Mouse (Mus musculus): Measurements from ENCODE around the gene N4bp3.

The N4bp3 gene

DNA sequence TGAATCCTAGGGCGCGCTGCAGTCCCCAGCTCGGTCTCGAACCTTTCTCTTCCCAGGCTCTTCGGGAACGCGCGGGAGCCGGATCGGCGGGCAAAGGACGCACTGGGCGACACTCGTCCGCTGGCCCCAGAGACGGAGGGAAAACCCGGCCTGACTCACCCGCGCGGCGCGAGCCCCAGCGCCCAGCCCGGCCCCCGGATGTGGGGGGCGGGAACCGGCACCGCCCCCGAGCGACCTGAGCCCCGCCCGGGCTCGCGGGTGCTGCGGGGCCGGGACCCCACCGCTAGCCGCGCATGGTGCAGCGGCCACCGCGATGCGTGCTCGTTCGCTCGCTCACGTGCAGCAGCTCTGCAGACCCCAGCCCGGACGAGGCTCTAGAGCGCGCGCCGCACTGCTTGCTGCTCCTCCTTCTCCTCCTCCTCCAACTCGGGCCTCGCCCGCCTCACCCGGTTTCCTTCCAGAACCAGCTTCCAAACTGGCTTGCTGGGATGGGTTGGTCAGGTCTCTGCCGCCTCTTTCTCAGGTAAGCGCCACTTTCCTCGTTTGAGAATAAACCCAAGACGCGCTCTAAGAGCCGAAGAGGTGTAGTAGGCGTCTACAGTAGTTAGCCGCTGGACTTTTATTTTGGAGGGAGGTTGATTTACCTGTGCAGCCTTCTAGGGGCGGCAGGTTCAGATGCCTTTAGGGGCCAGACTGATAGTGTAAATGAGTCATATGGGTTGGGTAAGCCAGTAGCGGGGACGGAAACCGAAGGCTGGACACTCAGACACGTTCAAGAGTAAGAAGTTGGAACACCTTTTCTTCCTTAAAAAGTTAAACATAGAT, at the start of gene N4bp3, which contains the start of gene D930048N14Rik:
TSS of gene N4bp3 (minus strand) at position 152 of the 825 bp plus-strand sequence.
TSS of gene D930048N14Rik (plus strand) at position 264 of the 825 bp plus-strand sequence.
- 3% methylated on average over 69 of the region's 70 CpGs for WGBS

DNA sequence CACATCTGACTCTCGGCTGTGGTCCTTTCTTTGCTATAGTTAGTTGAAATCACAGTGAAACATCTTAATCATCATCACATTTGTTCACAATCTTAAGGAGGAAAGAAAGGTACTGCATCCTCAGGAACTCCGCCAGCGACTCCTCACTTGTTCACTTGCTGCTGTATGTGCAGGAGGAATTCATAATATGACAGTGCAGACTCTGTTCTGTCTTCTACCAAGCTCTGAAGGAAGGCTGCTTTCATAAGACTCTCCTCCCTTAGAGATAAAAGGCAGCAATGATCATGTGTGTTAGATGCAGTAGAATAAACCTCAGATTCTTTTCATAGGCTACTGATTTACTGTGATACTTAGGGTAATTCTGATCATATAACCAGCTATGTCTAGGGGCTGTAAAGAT, 44.3 kb upstream of the N4bp3 start:
- 61% methylated on average over 3 of the region's 3 CpGs for WGBS

DNA sequence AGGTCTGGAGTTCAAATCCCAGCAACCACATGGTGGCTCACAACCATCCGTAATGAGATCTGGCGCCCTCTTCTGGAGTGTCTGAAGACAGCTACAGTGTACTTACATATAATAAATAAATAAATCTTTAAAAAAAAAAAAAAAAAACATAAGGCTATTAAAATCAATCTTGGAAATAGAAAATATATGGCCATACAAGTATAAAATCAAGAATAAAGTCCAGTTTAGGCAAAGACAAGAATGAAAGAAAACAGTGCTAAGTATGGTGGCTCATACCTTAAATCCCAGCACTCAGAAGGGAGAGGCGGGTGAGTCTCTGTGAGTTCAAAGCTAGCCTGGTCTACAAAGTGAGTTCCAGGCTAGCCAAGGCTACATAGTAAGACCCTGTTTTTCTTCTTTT, 40.0 kb upstream of the N4bp3 start:
- WGBS: 88% methylated on average over 2 of the region's 3 CpGs

DNA sequence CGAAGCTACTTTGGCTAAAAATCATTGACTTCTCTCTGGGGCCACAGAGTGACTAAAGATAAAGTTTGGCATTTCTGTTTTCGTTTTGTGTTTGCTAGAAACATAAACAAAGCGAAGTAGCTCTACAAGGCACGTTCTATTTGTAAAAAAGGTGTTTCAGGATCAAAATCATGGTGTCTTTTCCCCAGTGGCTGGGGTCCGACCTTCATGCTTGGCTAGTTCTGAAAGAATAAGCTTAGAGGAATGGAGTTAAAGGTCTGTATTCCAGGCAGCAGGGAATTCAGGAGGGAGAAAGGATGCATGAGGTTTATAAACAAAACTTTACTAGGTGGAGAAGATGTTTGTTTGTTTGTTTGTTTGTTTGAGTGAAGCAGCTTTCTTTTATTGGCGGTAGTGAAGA, 38.7 kb upstream of the N4bp3 start:
- WGBS: 19% methylated on average over 6 of the region's 6 CpGs

DNA sequence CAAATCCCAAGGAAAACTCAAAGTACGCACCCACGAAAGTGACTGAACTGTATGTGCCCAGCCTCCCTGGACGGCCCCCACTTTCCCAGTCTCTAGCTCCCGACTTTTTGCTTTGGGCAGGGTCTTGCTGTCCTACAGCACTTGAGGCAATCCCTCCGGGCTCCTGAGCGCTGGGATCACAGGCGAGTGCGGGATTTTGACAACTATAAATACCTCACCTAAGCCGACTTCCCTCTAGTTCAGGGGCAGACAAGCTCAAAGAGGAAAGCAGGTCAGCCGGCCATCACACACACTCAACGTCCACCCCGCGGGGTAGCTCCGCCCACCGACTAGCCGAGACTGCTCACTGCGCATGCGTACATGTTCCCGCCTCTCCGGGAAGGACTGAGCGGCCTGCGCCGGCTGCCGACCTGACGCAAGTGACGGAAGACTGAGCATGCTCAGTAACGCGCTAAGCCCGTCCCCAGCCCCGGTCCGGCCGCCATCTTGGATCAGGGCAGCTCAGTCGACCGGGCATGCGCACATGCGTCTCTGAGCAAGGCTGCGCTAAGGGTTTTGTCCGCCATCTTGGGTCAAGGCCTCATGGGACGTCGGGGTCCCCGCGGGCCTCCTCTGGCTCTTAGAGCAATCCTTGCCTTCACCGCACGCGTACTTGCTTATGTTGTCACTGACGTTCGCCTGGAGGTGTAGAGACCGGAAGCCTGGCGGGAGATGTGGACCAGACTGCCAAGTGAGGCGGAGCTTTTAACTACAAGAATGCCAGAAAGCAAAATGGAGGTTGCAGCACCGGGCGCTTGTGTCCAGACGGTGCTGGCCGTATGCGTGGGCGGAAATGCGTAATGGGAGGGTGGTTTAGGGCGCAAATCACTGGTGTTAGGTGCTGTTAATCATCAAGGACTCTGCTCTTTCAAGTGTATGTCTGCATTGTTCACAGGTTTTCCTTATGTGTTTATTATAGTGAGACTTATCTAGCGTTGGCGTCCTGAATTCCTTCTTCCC, 38.0 kb upstream of the N4bp3 start, which contains the start of gene 0610009B22Rik:
TSS of gene 0610009B22Rik (minus strand) at position 545 of the 999 bp plus-strand sequence.
- under 1% methylated on average over 60 of the region's 60 CpGs for WGBS

DNA sequence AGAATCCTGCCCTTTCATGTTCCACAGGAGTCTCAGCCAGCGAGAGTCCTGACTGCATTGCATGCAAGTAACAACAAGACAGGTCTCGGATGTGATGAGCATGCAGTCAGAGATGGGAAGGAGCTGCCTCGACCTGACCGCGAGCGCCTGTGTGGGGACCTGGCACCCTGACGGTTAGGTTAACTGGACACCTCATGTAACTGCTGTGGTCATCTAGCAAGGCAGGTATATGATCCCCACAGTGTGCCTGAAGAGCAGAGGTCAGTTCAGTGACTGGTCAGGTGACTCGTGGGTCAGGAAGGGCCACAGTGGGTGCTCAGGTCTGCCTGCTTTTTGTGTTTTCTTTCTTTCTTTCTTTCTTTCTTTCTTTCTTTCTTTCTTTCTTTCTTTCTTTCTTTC, 31.3 kb upstream of the N4bp3 start:
- WGBS: 42% methylated on average over 8 of the region's 8 CpGs

DNA sequence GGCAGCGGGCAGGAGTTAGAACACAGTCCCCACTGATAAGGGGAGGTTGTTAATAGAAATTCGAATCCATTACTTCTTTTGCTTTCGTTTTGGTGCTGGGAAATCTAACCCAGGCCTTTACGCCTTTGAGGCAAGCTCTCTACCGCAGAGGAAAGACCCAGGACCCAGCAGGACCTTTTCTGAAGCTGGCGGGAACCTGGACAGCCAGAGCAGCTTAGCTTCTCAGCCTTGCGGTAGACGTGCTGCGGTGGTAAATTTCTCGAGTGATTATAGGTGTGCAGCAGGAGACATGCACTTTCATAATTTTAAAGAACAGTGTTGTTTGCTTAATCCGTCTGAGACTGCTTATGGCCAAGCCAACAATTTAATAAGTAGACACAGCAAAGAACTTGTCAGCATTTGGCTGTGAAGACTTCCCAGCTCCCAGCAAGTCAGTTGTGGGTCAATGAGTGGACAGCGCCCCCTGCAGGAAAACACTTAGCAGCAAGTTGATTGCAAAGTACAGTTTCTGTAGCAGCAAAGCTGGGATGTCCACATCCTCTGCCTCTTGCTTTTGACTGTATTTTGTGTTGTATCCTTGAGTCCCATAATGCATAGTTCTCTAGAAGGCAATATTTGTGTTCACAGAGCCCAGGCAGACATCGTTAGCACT, 30.8 kb upstream of the N4bp3 start:
- 34% methylated on average over 13 of the region's 13 CpGs for WGBS

DNA sequence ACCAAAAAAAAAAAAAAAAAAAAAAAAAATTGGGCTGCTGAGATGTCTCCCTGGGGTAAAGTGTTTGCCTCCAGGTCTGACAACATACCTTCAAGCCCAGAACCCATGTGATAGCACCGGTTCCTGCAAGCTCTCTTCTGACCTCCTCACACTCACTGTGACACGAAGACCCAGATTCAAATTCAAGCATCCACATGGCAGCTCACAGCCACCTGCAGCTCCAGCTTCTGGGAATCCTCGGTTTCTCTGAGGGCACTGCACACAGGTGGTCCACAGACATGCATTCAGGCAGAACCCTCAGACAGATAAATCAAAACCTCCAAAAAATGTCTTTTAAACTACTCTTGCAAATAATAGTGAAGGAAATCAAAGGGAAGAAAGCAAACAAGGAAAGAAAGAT, 28.8 kb upstream of the N4bp3 start:
- WGBS: 87% methylated on average over 3 of the region's 3 CpGs

DNA sequence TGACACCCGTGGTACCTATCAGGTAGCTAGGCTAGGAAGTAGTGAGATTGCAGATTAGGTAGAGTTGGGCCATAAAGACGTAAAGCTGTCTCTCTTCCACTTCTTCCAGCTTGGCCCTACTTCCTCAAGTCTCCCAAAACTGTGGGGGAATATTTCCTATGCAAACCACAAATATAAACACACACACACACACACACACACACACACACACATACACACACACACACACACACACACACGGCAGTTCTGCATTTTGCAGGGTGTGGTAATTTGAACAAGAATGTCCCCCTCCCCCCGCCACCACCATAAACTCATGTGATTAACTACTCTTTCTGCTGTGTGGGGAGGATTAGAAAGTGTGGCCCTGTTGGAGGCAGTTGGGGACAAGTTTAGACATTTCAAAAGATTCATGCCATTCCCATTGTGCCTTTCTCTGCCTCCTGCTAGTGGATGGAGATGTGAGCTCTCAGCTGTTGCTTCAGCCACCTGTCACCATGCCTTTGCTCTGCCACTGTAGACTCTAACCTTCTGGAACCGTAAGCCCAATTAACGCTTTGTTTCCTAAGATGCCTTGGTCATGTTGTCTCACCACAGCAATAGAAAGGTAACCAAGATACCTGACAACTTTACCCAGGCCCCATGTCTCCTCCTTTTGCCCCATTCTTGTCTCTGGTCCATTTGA, 27.2 kb upstream of the N4bp3 start:
- 73% methylated on average over 6 of the region's 6 CpGs for WGBS

DNA sequence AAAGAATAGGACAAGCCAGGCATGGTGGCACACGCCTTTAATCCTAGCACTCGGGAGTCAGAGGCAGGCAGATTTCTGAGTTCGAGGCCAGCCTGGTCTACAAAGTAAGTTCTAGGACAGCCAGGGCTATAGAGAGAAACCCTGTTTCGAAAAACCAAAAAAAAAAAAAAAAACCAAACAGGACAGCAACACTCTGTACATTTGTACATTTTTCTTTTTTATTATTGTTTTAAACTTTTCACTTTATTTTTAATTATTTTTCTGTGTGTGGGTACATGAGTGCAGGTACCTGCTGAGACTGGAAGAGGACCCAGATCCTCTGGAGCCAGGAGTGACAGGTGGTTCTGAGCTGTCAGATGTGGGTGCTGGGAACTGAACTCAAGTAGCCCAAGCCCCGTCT, 24.7 kb upstream of the N4bp3 start:
- WGBS: 90% methylated on average over 5 of the region's 5 CpGs

DNA sequence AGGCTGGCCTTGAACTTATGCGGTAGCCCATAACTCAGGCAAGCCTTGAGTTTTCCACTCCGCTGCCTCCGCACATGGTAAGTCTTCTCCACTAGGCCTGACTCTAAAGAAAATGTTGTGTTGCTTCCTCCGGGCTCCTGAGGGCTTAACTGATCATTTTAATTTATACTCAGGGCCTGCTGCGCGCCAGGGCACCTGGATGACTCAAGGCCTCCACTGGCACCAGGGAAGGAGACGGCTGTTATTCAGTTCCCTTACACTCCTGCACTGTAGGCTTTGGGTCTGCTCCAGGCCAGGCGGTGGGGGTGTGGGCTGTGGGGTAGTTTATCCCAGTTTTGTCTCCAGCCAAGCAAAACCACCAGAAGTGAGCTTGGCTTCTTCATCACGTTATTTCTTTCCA, 22.6 kb upstream of the N4bp3 start:
- 76% methylated on average over 9 of the region's 9 CpGs for WGBS

DNA sequence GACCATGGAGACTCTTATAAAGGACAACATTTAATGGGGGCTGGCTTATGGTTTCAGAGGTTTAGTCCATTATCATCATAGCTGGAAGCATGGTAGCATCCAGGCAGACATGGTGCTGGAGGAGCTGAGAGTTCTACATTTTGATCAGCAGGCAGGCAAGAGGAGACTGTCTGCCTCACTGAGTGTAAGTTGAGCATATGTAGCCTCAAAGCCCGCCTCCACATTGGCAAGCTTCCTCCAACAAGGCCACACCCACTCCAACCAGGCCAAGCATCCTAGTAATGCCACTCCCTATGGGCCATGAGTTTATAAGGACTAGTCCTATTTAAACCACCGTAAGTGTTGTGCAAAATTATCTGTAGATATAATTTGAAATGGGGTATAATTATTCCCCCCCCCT, 20.7 kb upstream of the N4bp3 start:
- 80% methylated on average over 2 of the region's 2 CpGs for WGBS

DNA sequence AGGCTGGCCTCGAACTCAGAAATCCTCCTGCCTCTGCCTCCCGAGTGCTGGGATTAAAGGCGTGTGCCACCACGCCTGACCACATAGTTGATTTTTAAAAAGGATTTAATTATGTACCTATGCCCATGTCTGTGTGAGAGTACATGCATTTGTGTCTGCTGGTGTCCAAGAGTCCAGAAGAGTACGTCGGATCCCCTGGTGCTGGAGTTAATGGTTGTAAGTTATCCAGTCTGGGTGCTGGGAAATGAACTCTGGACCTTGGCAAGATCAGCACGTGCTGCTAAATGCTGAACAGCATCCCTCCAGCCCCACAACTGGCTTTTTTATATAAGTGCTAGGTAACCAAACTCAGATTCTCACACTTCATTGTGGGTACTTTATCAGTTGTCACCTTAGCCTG, 20.2 kb upstream of the N4bp3 start:
- WGBS: 95% methylated on average over 7 of the region's 7 CpGs

DNA sequence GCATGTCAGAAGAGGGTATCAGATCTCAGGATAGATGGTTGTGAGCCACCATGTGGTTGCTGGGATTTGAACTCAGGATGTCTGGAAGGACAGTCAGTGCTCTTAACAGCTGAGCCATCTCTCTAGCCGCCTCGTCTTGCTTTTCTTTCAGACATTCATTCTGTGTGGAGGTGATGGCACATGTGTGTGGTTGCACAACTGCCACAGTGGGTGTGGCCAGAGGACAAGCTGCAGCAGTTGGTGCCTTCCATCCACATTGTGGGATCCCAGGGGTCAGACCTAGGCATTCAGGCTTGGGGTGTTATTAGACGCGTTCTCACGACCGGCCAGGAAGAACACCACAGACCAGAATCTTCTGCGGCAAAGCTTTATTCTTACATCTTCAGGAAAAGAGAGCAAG, 14.1 kb upstream of the N4bp3 start:
- 97% methylated on average over 7 of the region's 7 CpGs for WGBS

DNA sequence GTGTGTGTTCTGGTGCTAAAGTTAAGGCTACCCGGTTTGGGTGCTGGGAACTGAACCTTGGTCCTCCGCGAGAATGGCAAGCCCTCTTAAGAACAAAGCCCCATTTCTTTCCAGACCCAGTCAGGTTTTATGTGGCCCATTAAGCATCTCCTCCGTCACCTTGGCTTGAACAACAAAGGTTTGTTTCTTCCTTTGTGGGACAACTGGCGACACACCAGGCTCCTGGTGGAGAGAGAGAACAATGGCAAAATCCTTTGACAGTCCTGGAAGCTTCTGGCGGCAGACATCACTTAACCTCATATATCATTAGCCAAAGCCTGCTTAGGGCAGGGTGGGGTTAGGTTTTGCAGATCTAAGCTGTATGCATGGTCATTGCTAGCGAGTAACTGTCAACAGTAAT, 12.0 kb upstream of the N4bp3 start:
- WGBS: 66% methylated on average over 7 of the region's 7 CpGs

DNA sequence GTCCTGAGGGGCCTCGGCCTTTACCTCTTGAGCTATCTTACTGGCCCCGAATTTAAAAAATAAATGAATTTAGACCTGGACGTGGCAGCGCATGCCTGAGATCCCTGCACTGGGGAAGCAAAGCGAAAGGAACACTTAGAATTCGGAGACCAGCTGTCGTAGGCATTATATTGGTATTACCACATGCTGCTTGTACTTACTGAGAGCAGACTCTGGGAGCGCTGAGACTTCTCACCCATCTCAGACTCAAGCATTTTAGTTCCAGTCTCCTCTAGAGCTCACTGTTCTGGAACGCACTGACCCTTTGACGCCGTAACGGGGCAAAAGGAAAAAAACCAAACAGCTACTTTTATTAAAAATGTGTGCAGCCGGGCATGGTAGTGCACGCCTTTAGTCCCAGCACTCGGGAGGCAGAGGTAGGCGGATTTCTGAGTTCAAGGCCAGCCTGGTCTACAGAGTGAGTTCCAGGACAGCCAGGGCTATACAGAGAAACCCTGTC, 11.3 kb upstream of the N4bp3 start:
- WGBS: 77% methylated on average over 16 of the region's 16 CpGs

DNA sequence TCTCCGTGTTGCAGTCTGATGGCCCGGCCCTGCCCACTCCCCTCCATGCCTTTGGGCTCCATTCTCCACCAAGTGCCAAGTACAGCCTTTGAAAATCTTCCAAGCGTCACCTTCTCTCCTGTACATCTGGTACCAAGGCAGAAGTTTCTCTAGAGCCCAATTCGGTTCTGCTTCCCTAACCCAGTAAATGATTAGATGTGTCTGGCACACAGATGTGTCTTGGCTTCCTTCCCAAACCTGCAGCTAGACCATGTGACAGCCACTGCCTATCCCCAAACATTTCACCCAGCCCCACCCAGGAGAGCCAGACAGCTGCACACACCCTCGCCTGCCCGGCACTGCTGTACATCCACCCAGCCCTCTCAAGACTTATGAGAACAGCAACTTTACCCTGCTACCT, 8.1 kb upstream of the N4bp3 start:
- 53% methylated on average over 6 of the region's 6 CpGs for WGBS

DNA sequence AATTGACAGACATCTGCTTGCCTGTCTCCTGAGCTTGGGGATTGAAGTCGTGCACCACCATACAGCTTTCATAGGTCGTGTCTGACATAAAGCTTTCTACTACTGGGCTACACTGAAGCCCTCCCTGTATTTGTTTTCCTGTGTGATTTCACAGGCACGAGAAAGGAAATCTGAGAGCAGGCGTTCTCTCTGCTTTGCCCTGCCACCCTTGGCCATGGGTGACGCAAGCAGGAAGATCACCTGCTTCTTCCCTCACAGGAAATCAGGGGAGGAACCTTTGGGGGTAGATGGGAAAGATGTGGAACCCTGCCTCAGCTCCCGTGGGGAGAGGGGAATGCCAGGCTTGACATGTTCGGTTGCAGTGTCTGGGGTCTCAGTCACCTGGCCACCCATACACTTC, 7.6 kb upstream of the N4bp3 start:
- 65% methylated on average over 7 of the region's 7 CpGs for WGBS

DNA sequence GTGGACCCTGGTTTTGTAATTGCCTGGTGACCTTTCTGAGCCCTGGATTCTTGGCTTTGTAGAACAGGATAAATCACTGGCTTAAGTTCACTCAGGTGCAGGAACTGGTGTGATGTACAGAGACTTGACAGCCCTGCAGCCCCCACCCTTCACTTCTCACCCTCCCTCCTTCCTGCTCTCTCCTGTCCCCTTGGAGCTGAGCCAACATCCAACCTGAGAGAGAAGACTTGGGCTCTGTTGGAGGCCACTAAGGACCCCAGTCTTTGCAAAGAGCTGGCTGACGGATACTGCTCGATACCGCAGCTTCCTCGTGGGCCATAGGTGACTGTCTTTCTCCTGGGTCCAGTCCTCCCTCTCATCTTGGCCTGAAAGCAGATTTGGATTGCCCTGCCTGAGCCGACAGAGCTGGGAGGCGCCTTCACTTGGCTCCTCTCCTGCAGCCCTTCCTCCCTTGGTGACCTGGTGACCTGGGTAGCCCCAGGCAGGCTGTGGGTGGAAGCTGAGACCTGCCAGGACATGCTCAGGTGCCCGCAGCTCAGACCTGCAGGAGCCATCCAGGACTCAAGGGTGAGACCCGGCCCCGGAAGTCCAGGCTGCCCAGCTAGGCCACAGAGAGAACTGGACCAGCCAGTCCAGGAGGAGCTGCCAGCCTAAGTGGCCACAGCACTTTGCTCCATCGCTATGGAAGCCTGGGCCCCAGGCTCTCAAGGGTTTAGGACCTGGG, 6.3 kb upstream of the N4bp3 start:
- 84% methylated on average over 10 of the region's 10 CpGs for WGBS

DNA sequence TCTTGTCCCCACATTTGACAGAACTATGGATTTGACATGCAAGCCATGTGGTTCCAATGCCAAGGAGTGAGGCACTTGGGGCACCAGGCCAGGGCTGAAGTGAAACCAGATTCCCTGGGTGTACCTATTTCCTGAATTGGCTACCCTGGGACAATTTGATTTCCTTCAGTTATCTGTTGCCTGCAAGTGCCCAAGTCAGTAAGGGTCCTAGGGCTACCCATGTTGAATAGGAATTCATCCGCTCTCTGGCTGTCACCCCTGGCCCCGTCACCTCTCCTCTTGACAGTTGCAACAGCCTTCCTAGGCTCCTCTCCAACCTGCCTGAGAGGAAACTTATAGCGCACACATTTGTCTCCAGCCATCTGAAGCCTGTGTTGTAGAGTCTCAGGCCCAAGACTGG, 4.2 kb upstream of the N4bp3 start:
- 93% methylated on average over 3 of the region's 3 CpGs for WGBS

DNA sequence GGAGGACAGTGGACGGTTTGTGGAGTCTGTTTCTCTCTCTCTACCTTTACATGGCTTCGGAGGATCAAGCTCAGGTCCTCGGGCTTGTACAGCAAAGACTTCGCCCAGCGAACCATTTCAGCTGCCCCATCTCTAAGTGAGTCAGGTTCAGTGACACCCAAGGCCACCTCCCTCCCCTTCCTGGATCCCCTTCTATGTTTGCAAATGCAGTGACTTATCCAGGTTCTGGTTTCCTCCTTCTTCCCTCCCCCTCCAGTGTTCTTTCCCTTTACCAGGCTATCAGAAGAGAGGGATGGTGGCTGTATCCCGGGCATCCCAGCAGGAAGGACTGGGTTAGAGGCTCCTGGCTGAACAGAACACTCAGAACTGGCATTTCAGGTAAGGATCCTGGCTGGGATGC, 3.1 kb upstream of the N4bp3 start:
- WGBS: 97% methylated on average over 6 of the region's 6 CpGs

Data from cerebral cortex, adult 2 months (tissue).